Mouse (Mus musculus): ENCODE measurements around the gene Polr2g.

The Polr2g gene

DNA sequence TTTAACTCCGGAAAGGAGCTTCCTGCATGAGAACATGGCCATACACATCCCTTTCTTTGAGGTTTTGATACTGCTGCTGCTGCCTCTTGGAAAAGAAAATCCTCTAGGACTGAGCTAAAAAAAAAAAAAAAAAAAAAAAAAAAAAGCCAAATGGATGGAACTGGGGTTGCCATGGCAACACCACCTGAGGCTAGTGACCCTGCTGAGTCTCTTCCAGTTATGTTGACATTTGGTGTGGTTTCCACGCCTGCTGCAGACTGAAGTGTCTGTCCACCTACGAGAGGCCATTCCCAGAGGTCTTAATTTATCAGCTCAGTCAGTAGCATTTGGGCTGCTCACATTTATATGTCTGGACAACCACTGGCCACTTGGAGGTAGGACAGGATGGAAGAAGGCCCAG, 9.9 kb downstream of the Polr2g start:
- TF ChIP-seq GATA4 (IDR thresholded peaks at IDR 0.05; ENCODE audit: insufficient replicate concordance, low read length) = no peak

DNA sequence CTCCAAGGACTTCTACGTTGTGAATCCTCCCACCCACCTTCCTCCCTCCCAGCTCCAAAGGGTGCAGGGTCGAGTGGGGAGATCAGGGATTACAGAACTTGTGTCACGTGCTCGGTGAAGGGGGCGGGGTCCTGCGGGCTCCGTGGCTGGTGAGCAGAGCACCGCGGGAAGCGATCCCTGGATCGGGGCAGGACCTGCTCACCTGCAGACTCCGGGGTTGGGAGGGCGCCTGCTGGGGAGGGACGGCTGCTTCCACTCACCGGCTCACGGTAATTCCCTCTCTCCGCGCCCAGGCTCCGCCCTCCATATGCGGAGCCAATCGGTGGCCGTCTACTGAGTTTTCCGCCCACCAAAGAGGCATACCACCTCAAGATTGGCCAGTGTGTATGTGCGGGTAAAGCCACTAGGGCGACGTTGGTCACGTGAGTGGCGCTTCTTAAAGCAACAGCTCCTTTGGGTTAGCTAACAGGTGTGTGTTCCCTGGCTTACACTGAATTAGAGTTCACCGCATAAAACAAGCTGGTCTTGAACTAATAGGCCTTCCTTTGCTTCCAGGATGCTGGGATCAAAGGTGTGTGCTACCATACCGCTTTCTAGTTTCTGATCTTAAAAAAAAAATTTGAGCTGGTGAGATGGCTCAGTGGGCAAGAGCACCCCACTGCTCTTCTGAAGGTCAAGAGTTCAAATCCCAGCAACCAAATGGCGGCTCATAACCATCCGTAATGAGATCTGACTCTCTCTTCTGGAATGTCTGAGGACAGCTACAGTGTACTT, 12.2 kb downstream of the Polr2g start, which contains the start of gene Taf6l:
TSS of gene Taf6l (minus strand) at position 410 of the 774 bp plus-strand sequence.
- no peak for TF ChIP-seq GATA4 (IDR thresholded peaks at IDR 0.05; ENCODE audit: insufficient replicate concordance, low read length)

DNA sequence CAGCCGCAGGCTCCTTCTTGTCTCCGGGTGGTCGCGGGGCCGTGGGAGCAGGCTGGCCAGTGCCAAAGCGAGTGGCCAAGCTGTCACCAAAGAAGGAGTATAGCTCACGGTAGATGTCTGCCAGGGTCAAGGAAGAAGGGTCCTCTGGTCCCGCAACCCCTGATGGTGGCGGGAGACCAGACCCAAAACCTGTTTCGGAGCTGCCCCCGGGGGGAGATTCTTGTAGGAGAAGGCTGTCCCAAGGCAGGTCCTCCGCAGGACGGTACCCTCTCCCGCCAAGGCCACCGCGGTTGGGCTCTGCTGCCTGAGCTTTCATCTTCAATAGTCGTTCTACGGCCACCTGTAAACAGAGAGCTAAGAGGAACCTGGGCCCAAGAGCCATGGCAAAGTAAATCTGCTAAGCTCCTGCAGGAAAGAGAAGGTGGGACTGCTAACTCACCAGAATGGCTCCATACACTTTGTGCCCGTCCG, 23.4 kb downstream of the Polr2g start:
- TF ChIP-seq GATA4 (IDR thresholded peaks at IDR 0.05; ENCODE audit: insufficient replicate concordance, low read length) = no peak

DNA sequence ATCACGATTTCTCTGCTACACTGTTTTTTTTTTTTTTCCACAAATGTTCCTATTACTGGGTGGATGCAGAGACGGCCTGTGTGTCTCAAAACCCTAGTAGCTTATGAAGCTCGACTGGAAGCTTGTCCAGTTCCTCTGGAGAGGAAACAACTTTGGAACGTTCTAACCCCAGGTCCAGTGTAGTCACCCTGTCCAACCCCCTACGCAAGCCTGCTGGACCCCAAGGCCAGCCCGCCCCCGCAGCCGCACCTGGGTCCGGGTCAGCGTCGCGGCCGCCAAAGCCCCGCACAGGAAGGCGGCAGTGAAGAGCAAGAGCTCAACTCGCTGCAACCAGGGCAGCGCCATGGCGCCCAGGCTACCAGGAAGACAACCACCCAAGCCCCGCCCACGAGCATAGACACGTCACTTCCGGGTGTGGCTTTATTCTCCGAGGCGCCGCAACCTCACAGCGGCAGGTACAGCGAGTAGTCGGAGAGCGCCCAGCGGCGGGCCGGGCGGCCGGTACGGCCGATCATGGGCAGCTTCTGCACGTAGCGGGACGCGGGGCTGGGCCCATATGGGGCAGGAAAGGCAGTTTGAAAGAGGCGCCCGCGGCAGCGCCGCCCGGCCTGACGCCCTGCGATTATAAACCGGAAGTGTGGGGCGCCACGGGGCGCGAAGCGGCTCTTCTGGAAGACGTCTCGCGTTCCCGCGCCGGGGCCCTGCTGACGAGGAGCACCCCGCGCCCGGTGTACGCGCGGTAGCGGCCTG, 24.1 kb downstream of the Polr2g start, which contains the start of gene Tmem179b:
TSS of gene Tmem179b (minus strand) at position 382 of the 750 bp plus-strand sequence.
- peak; percentile 64; the same call in 1 of the 2 replicates for TF ChIP-seq GATA4 (IDR thresholded peaks at IDR 0.05; ENCODE audit: insufficient replicate concordance, low read length)

DNA sequence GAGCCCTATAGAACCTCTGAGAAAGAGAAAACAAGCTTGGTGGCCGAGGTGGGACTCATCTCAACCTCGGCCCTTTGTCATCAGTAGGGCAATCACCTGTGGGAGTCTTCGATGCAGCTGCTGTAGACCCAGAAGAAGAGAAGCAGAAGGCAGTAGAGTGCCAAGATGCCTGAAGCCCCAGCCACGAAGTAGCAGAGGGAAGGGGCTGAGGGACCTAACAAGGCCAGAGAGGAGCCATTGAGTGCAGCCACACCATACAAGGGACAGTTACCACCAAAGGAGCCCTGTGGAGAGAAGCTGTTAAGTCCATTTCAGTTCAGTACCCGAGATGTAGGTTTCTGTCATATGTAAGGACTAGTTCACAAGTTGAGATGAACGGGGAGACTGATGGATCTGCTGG, 25.0 kb downstream of the Polr2g start:
- no peak for TF ChIP-seq GATA4 (IDR thresholded peaks at IDR 0.05; ENCODE audit: insufficient replicate concordance, low read length)

DNA sequence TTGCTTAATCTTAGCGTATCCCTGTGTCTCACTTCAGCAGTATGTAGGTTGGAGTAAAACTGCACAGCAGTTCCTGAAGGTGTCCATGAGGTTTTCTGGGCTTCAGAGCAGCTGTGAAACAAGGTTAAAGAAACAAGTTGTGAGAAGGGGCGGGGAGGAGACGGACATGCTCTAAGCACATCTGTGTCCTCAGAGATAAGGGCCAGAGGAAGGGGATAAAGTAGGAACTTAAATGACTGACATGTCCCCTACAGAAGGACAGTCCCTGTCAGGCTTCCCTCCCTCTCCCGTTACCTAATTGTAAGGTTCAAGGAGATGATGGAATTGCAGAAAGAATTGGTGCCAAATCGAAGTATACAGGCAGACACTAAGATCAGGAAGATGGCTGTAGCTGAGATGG, 25.4 kb downstream of the Polr2g start:
- TF ChIP-seq GATA4 (IDR thresholded peaks at IDR 0.05; ENCODE audit: insufficient replicate concordance, low read length) = no peak

DNA sequence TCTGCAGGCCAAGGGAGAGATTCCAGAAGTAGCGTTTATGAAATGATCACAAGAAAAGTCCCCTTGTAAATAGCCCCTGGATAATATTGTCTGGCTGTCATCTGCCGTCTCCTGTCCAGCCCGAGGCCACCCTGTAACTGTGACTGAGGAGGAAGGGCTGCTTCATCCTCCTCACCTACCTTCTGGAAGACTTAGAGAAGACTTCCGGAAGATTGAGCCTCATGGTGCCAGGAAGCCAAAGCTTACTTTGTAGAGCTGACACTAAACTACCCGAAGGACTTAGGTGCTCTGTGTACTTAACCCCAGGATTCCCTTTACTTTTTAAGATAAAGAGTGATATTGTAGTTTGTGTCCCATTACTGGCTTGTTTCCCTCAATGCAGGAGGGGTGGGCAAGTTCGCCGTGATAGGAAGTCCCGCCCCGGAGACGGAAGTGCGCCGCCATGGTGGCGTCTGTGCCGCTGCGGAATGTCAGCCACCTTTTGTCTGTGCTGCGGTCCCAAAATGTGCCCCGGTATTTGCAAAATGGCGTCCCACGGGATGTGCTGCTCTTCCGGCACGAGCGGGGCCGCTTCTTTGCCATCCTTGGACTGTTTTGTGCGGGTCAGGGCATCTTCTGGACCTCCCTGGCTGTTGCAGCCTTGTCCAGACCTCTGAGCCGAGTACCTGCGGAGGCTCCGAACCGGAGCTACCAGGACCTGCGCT, 27.7 kb downstream of the Polr2g start, which contains the start of gene Tmem223:
TSS of gene Tmem223 (plus strand) at position 430 of the 704 bp plus-strand sequence.
- TF ChIP-seq GATA4 (IDR thresholded peaks at IDR 0.05; ENCODE audit: insufficient replicate concordance, low read length) = no peak

DNA sequence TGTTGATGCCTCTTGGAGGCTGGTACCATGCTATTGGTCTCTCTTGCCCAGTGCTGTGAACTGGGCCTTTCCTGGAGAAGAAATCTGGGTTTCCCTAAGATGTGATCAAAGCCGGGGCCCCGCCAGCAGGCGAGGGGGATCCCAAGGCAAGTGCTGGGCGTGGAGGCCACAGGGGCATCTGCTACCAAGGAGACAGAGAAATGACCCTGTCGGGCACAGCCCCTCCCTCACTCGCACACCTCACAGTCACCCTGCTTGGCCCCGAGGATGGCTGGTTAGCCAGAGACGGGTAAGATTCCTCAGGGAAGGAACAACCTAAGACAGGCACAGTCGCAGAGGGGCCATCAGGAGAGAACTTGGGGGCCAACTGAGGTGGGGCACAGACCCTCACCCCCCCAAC, 32.8 kb downstream of the Polr2g start:
- TF ChIP-seq GATA4 (IDR thresholded peaks at IDR 0.05; ENCODE audit: insufficient replicate concordance, low read length) = no peak

DNA sequence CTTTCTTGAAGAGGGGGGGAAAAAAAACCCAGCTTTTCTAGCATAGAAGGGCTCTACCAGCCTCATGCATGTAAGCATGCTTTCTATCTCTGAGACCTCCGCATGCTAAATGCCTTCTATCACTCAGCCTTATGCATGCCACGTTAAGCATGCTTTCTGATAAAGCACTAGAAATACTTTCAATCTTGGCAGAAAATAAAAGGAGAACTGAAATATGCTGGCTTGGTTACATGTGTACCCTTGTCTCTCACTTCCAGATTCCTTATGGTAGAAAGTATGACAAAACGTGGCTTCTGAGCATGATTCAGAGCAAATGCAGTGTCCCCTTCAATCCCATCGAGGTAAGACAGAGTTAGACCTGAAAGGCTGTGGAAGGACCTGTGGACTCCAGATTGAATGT, 35.1 kb downstream of the Polr2g start:
- no peak for TF ChIP-seq GATA4 (IDR thresholded peaks at IDR 0.05; ENCODE audit: insufficient replicate concordance, low read length)

DNA sequence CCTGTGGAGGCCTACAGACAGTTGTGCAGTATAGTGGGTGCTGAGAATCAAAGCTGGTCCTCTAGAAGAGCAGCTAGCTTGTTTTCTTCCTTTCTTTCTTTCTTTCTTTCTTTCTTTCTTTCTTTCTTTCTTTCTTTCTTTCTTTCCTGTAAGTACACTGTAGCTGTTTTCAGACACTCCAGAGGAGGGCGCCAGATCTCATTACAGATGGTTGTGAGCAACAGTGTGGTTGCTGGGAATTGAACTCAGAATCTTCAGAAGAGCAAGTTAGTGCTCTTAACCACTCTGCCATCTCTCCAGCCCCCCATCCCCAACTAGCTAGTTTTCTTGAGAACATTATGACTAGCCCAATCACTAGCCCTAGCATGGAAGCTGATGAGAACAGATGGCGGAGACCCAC, 37.6 kb downstream of the Polr2g start:
- TF ChIP-seq GATA4 (IDR thresholded peaks at IDR 0.05; ENCODE audit: insufficient replicate concordance, low read length) = no peak

DNA sequence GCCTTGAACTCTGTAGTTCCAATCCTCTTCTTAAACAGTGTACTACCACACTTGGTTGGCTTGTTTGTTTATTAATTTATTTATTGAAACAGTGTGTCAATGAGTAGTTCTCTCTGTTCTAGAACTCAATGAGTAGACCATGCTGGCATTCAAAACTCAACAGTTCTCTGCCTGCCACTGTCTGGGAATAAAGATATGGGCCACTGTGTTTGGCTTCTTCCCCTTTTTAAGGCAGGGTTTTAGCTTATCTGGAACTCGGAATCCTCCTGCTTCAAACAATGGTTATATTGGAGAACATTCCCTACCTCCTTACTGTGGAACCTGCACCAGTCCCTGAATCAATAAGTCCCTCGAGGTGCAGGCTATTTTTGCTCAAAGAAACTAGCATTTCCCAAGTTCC, 39.5 kb downstream of the Polr2g start:
- TF ChIP-seq GATA4 (IDR thresholded peaks at IDR 0.05; ENCODE audit: insufficient replicate concordance, low read length) = no peak

DNA sequence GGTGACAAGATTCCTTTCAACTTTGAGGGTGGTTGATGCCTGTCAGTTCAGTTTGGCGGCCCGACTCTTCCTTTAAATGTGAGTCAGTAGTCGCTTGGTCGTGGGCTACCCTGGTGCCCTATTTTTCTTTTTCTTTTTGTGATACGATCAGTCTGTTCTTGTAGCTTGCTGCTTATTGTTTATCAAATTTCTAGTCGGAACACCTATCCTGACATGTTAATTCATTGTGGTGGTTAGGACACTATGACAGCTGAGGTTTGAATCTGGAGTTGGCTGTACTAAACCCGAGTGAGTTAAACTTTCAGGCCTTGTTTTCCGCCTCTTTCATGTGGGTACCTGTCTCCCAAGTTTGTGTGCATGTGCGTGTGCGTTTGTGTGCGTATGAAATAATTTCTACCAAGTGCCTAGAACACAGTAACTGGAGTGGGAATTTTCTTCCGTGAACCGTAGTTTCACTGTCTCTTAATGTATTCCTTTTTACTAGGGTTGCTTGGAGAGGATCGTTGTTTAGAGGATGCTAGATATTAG, 40.8 kb downstream of the Polr2g start:
- no peak for TF ChIP-seq GATA4 (IDR thresholded peaks at IDR 0.05; ENCODE audit: insufficient replicate concordance, low read length)

DNA sequence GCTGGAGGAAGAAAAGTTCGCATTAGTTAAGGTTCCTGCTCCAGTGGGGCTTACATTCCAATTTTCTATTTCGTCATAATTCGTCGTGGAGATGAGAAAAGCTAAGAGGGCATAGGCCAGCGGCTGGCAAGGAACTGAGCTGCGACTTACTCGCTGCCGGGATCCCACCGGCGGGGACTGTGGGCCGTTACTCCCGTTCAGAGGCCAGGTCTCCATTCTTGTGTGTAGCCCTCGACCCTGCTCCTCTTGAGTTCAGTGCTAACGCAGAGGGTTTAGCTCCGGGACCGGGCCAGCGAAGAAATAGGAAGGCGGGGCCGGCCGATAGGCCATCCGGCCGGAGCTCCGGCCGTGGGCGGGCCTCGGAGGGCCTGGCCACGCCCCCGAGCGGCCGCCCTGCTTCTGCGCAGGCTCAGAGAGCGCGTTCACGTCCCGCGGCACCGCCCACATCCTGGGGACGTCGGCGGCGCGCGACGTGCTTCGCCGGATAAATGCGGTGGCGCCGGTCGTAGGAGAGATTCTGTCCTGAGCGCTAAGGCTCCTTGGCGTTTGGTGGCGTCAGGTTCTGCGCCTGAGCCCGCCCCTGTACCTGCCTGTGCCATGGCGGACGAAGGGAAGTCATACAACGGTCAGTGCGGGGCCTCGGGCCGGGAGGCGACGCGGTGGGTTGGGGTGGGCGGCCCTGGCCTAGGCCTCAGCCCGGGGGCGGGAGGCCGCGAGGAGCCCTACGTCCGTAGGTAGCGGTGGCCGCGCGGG, 41.6 kb downstream of the Polr2g start, which contains the start of gene Nxf1:
TSS of gene Nxf1 (plus strand) at position 439 of the 753 bp plus-strand sequence.
- peak; percentile 61; the same call in 1 of the 2 replicates for TF ChIP-seq GATA4 (IDR thresholded peaks at IDR 0.05; ENCODE audit: insufficient replicate concordance, low read length)

DNA sequence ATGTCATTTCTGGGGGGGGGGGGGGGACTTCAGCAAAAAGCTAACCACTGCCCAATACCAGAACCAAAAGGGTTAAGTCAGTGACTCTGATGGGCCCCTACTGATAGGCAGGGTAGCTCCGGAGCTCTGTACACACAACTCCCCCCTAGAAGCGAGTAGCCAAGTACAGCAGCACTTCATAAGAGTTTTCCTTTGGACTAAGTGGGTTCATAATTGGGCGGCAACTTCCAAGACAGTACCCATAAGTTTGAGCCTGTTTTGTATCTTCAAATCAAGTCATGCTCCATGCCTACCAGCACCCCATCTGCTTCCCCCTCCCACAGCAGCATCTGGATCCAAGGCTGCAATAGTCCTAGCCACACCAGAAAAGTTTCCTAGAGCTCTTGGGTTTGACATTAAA, 42.7 kb downstream of the Polr2g start:
- no peak for TF ChIP-seq GATA4 (IDR thresholded peaks at IDR 0.05; ENCODE audit: insufficient replicate concordance, low read length)
